Mouse (Mus musculus) intestine, embryonic 14.5 days (tissue): Measurements from ENCODE around the gene Megf9. TPM values are rescaled to one million over a fixed set of nuclear protein-coding genes. Genes with fewer than 3 reads are reported as not detected.
A peak's percentile ranks its signal among the peaks of the same experiment; 100 is the strongest.

Source experiments
- ATAC-seq: fragments of 200-750 bp; cut with Nextera tagmentation; replicated peaks from 2 replicates; pipeline ENCODE4 v1.8.0; 2017; ENCODE audit warnings: low read depth, moderate number of reproducible peaks, moderate TSS enrichment, moderate library complexity; ENCODE audit not compliant: low FRiP score, low TSS enrichment
- DNase-seq: peaks from one replicate; pipeline ENCODE4 v3.0.0-alpha.2; 2018; ENCODE audit warnings: low spot score
- H3K27ac ChIP-seq: fragments of 300-500 bp; sonication (generic); 2 replicates; pipeline ENCODE4 v1.5.1; 2014; ENCODE audit warnings: low read depth, mild to moderate bottlenecking, control low read depth
- H3K27me3 ChIP-seq: fragments of 300-500 bp; sonication (generic); replicated peaks from 2 replicates; pipeline ENCODE4 v1.6.1; 2014; ENCODE audit warnings: low read length, control low read depth; ENCODE audit not compliant: control insufficient read depth, insufficient read depth
- H3K36me3 ChIP-seq: fragments of 300-500 bp; sonication (generic); 2 replicates; pipeline ENCODE4 v1.6.1; 2014; ENCODE audit warnings: low read length, control low read depth; ENCODE audit not compliant: control insufficient read depth, insufficient read depth
- H3K4me1 ChIP-seq: fragments of 300-500 bp; sonication (generic); replicated peaks from 2 replicates; pipeline ENCODE4 v1.6.1; 2014; ENCODE audit warnings: low read length, control low read depth, mixed read lengths; ENCODE audit not compliant: control insufficient read depth, insufficient read depth
- H3K4me2 ChIP-seq: fragments of 300-500 bp; sonication (generic); 2 replicates; pipeline ENCODE4 v1.6.1; 2014; ENCODE audit warnings: low read length
- H3K4me3 ChIP-seq: fragments of 300-500 bp; sonication (generic); 2 replicates; pipeline ENCODE4 v1.5.1; 2014; ENCODE audit warnings: low read depth, low read length, control low read depth, mixed read lengths
- H3K9ac ChIP-seq: fragments of 300-500 bp; sonication (generic); 2 replicates; pipeline ENCODE4 v1.6.1; 2014; ENCODE audit warnings: mild to moderate bottlenecking, low read length
- H3K9me3 ChIP-seq: fragments of 300-500 bp; sonication (generic); 2 replicates; pipeline ENCODE4 v1.6.1; 2016; ENCODE audit warnings: low read length, control low read depth; ENCODE audit not compliant: control insufficient read depth
- WGBS: fragments of 180-500 bp; shearing (Covaris S2); extraction: QIAGEN DNeasy Blood & Tissue Kit; methylation state at CpG from one replicate; pipeline ENCODE4 v1.1.7; 2014; 5-methylcytosine and 5-hydroxymethylcytosine counted together
- polyA plus RNA-seq: library from polyadenylated mRNA; unstranded; fragments of >200 nt; fragmentation: Nextera tagmentation; extraction: Ambion mirVana; gene quantifications from 2 replicates; pipeline ENCODE4 v1.2.1, GENCODE M21; 2014

Gene Megf9
- 8.0 and 8.6 TPM in 2 replicates for polyA plus RNA-seq

- Histone ChIP-seq H3K4me2 (peak within 1 kb of the TSS; percentile 89), H3K27ac (peak within 1 kb of the TSS; percentile 95), H3K9ac (peak within 1 kb of the TSS; percentile 97), H3K27me3 (no peaks in the 10 kb centered on the region), H3K9me3 (no peaks in the 10 kb centered on the region), H3K36me3 (no peaks in the 10 kb centered on the region), H3K4me3 (peak within 1 kb of the TSS; percentile 79), H3K4me1 (peaks cover 11% of the 10 kb centered on the region; the same call in 1 of the 2 replicates)
- DNase-seq (peak; percentile 95), ATAC-seq (peak; percentile 98)
- WGBS: under 1% methylated on average over 46 of the region's 46 CpGs
Measured at GRCm38 (mm10) chr4:70534891-70535269, at the start of gene Megf9. Gene Megf9, minus strand, starts transcription at chr4:70534995.

GRCm38 (mm10) chr4:70579654-70580053 lies 44.9 kb upstream of the Megf9 start:
- DNase-seq: no peak
- WGBS: 41% methylated on average over 3 of the region's 3 CpGs
- Histone ChIP-seq H3K4me2 (no peak overlapping the region), H3K27ac (no peak overlapping the region), H3K9ac (no peak overlapping the region), H3K4me3 (no peak overlapping the region), H3K27me3 (no peaks in the 10 kb centered on the region), H3K9me3 (no peaks in the 10 kb centered on the region), H3K4me1 (no peaks in the 10 kb centered on the region), H3K36me3 (no peaks in the 10 kb centered on the region)
- ATAC-seq: no peak

- Histone ChIP-seq H3K27me3 (no peaks in the 10 kb centered on the region), H3K4me2 (no peak overlapping the region)
Measured at GRCm38 (mm10) chr4:70578301-70578700, 43.5 kb upstream of the Megf9 start.

GRCm38 (mm10) chr4:70576096-70576495 lies 41.3 kb upstream of the Megf9 start:
- Histone ChIP-seq H3K4me1 (no peaks in the 10 kb centered on the region), H3K4me2 (no peak overlapping the region), H3K27ac (no peak overlapping the region), H3K9me3 (no peaks in the 10 kb centered on the region), H3K9ac (no peak overlapping the region), H3K27me3 (no peaks in the 10 kb centered on the region), H3K4me3 (no peak overlapping the region), H3K36me3 (no peaks in the 10 kb centered on the region)
- DNase-seq (no peak), ATAC-seq (no peak)

More at GRCm38 (mm10) chr4:70578301-70578700, 43.5 kb upstream of the Megf9 start:
- no peak for ATAC-seq
- no peak overlapping the region for H3K9ac ChIP-seq
- H3K4me1 ChIP-seq: no peaks in the 10 kb centered on the region
- DNase-seq: no peak
- H3K36me3 ChIP-seq: no peaks in the 10 kb centered on the region
- 67% methylated on average over 3 of the region's 3 CpGs for WGBS
- no peak overlapping the region for H3K27ac ChIP-seq
- H3K9me3 ChIP-seq: no peaks in the 10 kb centered on the region
- no peak overlapping the region for H3K4me3 ChIP-seq

GRCm38 (mm10) chr4:70573926-70574325 lies 39.1 kb upstream of the Megf9 start:
- DNase-seq: no peak
- H3K27me3 ChIP-seq: no peaks in the 10 kb centered on the region
- ATAC-seq: no peak
- no peak overlapping the region for H3K9ac ChIP-seq
- no peaks in the 10 kb centered on the region for H3K9me3 ChIP-seq
- no peaks in the 10 kb centered on the region for H3K36me3 ChIP-seq
- no peaks in the 10 kb centered on the region for H3K4me1 ChIP-seq
- H3K4me3 ChIP-seq: no peak overlapping the region
- H3K27ac ChIP-seq: no peak overlapping the region
- no peak overlapping the region for H3K4me2 ChIP-seq
- 86% methylated on average over 2 of the region's 2 CpGs for WGBS

GRCm38 (mm10) chr4:70553888-70554287 lies 19.1 kb upstream of the Megf9 start:
- no peak overlapping the region for H3K9ac ChIP-seq
- H3K9me3 ChIP-seq: no peaks in the 10 kb centered on the region
- 47% methylated on average over 2 of the region's 2 CpGs for WGBS
- H3K36me3 ChIP-seq: no peaks in the 10 kb centered on the region
- H3K4me1 ChIP-seq: no peaks in the 10 kb centered on the region
- DNase-seq: no peak
- H3K4me3 ChIP-seq: no peak overlapping the region
- no peak for ATAC-seq
- H3K27ac ChIP-seq: no peak overlapping the region
- no peaks in the 10 kb centered on the region for H3K27me3 ChIP-seq
- H3K4me2 ChIP-seq: no peak overlapping the region

- DNase-seq (no peak), ATAC-seq (no peak)
- Histone ChIP-seq H3K4me1 (no peaks in the 10 kb centered on the region), H3K27ac (no peak overlapping the region), H3K9ac (no peak overlapping the region), H3K27me3 (no peaks in the 10 kb centered on the region), H3K4me3 (no peak overlapping the region), H3K36me3 (no peaks in the 10 kb centered on the region), H3K4me2 (no peak overlapping the region), H3K9me3 (no peaks in the 10 kb centered on the region)
- WGBS: 78% methylated on average over 5 of the region's 5 CpGs
Measured at GRCm38 (mm10) chr4:70553230-70553797, 18.5 kb upstream of the Megf9 start.

- no peaks in the 10 kb centered on the region for H3K36me3 ChIP-seq
- DNase-seq (no peak), ATAC-seq (no peak)
- no peak overlapping the region for H3K9ac ChIP-seq
- H3K4me3 ChIP-seq: no peak overlapping the region
- no peaks in the 10 kb centered on the region for H3K9me3 ChIP-seq
- H3K27ac ChIP-seq: no peak overlapping the region
- no peaks in the 10 kb centered on the region for H3K4me1 ChIP-seq
- 80% methylated on average over 4 of the region's 4 CpGs for WGBS
- no peaks in the 10 kb centered on the region for H3K27me3 ChIP-seq
- H3K4me2 ChIP-seq: no peak overlapping the region
Measured at GRCm38 (mm10) chr4:70552120-70552519, 17.3 kb upstream of the Megf9 start.

GRCm38 (mm10) chr4:70547411-70548148 lies 12.8 kb upstream of the Megf9 start:
- 90% methylated on average over 8 of the region's 8 CpGs for WGBS
- no peak for DNase-seq
- Histone ChIP-seq H3K4me3 (no peak overlapping the region), H3K27me3 (no peaks in the 10 kb centered on the region), H3K27ac (no peak overlapping the region), H3K36me3 (no peaks in the 10 kb centered on the region), H3K9ac (no peak overlapping the region), H3K4me2 (no peak overlapping the region), H3K9me3 (no peaks in the 10 kb centered on the region), H3K4me1 (no peaks in the 10 kb centered on the region)
- no peak for ATAC-seq
